Comparison of ENCODE assay signal across 11 mouse cellular contexts in the genomic region with DNA sequence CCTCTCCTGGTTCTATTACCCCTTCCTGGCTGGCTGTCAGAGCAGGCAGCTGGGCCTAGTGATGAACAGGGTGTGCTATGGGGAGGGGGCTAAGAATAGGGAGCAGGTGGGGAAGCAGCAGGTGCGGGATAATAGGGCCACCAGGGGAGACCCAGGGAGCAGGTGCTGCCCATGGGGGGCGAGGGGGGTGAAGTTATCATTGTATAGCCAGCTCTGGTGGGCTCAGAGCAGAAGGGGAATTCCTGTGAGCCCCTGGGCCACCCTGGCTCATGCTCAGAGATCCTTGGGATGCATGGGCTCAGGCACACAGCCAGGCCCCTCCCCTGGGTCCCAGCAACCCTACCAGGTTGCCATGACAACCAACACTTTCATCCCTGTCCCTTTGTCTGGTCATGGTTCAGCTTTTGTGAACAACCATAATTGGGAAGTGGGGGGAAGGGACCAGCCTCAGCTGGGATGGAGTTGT. TPM values are rescaled to one million over a fixed set of nuclear protein-coding genes. Genes with fewer than 3 reads are reported as not detected.
A peak's percentile ranks its signal among the peaks of the same experiment; 100 is the strongest.
DNase-seq lines count a peak whose midpoint lies in the region; ATAC-seq and TF ChIP-seq lines count a peak whose summit lies in the region.
"Had no signal": no experiment of that assay in that cellular context is flagged by ENCODE, and none has a peak within 500 bp of the region (broad histone marks: within the 10 kb centered on the region; RNA-seq: fewer than 3 reads in every experiment).

No protein-coding gene starts in this region.

- peak; percentile 90 for ATAC-seq in forebrain, embryonic 16.5 days
- ATAC-seq in midbrain, embryonic 16.5 days = peak; percentile 93
- ATAC-seq: liver, embryonic 12.5 days; Patski had no signal

- no peak overlapping the region for H3K9ac ChIP-seq in forebrain, embryonic 16.5 days (replicated peaks; ENCODE audit: low read depth, low read length)
- H3K9ac ChIP-seq in midbrain, embryonic 16.5 days (ENCODE audit: low read depth, low read length) = peak overlapping the region; percentile 5; the same call in 1 of the 2 replicates
- H3K9ac ChIP-seq: liver, embryonic 12.5 days had no signal

- no peaks in the 10 kb centered on the region for H3K9me3 ChIP-seq in forebrain, embryonic 16.5 days (ENCODE audit: control insufficient read depth, low read length)
- H3K9me3 ChIP-seq in midbrain, embryonic 16.5 days (replicated peaks; ENCODE audit: control insufficient read depth, low read length, poor library complexity, severe bottlenecking) = no peaks in the 10 kb centered on the region
- H3K9me3 ChIP-seq: liver, embryonic 12.5 days had no signal

- H3K4me2 ChIP-seq in forebrain, embryonic 16.5 days (ENCODE audit: low read length) = no peak overlapping the region
- H3K4me2 ChIP-seq in midbrain, embryonic 16.5 days (ENCODE audit: low read length) = no peak overlapping the region; the same call in 1 of the 2 replicates
- H3K4me2 ChIP-seq: liver, embryonic 12.5 days had no signal

- H3K36me3 ChIP-seq in forebrain, embryonic 16.5 days (ENCODE audit: control insufficient read depth, insufficient read depth) = no peaks in the 10 kb centered on the region
- H3K36me3 ChIP-seq in midbrain, embryonic 16.5 days (ENCODE audit: control insufficient read depth, insufficient read depth, low read length) = no peaks in the 10 kb centered on the region
- H3K36me3 ChIP-seq: liver, embryonic 12.5 days had no signal

- 23% methylated on average over 2 of the region's 2 CpGs for WGBS in cerebellum, adult 2 months
- WGBS in forebrain, embryonic 16.5 days = 0% methylated on average over 2 of the region's 2 CpGs
- 0% methylated on average over 2 of the region's 2 CpGs for WGBS in midbrain, embryonic 16.5 days
- 76% methylated on average over 2 of the region's 2 CpGs for WGBS in lung, adult 2 months

- TF ChIP-seq CTCF in cerebellum, adult 2 months (IDR thresholded peaks at IDR 0.05; ENCODE audit: borderline replicate concordance, insufficient read depth, low read depth, low read length) = no peak
- TF ChIP-seq CTCF in lung, adult 2 months (IDR thresholded peaks at IDR 0.05; ENCODE audit: insufficient read depth, low read length) = no peak

- no peaks in the 10 kb centered on the region; the same call in 1 of the 2 replicates for H3K4me1 ChIP-seq in cerebellum, adult 2 months (ENCODE audit: control insufficient read depth, insufficient read depth, low read length)
- H3K4me1 ChIP-seq in forebrain, embryonic 16.5 days (replicated peaks; ENCODE audit: control insufficient read depth, insufficient read depth, low read length) = peaks cover 17% of the 10 kb centered on the region
- peaks cover 19% of the 10 kb centered on the region for H3K4me1 ChIP-seq in midbrain, embryonic 16.5 days (ENCODE audit: control insufficient read depth, insufficient read depth, low read length)
- no peaks in the 10 kb centered on the region for H3K4me1 ChIP-seq in lung, adult 2 months (ENCODE audit: control insufficient read depth, insufficient read depth, low read length)
- H3K4me1 ChIP-seq: liver, embryonic 12.5 days had no signal

- DNase-seq in cerebellum, postnatal 10 days = peak; percentile 59 to 76
- no peak for DNase-seq in cerebellum, adult 2 months
- DNase-seq in embryo, embryonic 10 days (ENCODE audit: low spot score) = peak; percentile 93
- no peak for DNase-seq in urinary bladder, postnatal 36 days (ENCODE audit: low spot score in 2 of 2)
- DNase-seq in cerebellum, postnatal 25 days = no peak
- DNase-seq in lung, adult 2 months = no peak
- DNase-seq: heart, postnatal 36 days had no signal

- no peak overlapping the region for H3K4me3 ChIP-seq in cerebellum, adult 2 months (replicated peaks; ENCODE audit: insufficient read depth, low read depth, low read length)
- H3K4me3 ChIP-seq in forebrain, embryonic 16.5 days (replicated peaks; ENCODE audit: low read length) = no peak overlapping the region
- no peak overlapping the region for H3K4me3 ChIP-seq in midbrain, embryonic 16.5 days (ENCODE audit: low read depth, low read length)
- no peak overlapping the region for H3K4me3 ChIP-seq in lung, adult 2 months (replicated peaks; ENCODE audit: extremely low read depth, low read depth, low read length)
- H3K4me3 ChIP-seq: liver, embryonic 12.5 days had no signal

- no peak overlapping the region for H3K27ac ChIP-seq in cerebellum, adult 2 months (ENCODE audit: insufficient read depth, low read length)
- H3K27ac ChIP-seq in forebrain, embryonic 16.5 days (ENCODE audit: low read length) = peak overlapping the region; percentile 80
- peak overlapping the region; percentile 87 for H3K27ac ChIP-seq in midbrain, embryonic 16.5 days (ENCODE audit: low read length)
- H3K27ac ChIP-seq: liver, embryonic 12.5 days had no signal

- no peaks in the 10 kb centered on the region for H3K27me3 ChIP-seq in cerebellum, adult 2 months (ENCODE audit: control insufficient read depth, insufficient read depth, low read length)
- no peaks in the 10 kb centered on the region for H3K27me3 ChIP-seq in forebrain, embryonic 16.5 days (replicated peaks; ENCODE audit: control insufficient read depth, insufficient read depth, low read length)
- H3K27me3 ChIP-seq in midbrain, embryonic 16.5 days (ENCODE audit: control insufficient read depth, insufficient read depth, low read depth, low read length) = no peaks in the 10 kb centered on the region
- H3K27me3 ChIP-seq: liver, embryonic 12.5 days; Patski had no signal

- no peak for TF ChIP-seq POLR2A in cerebellum, adult 2 months (IDR thresholded peaks at IDR 0.05; ENCODE audit: borderline replicate concordance, insufficient read depth, low read length)
- no peak for TF ChIP-seq POLR2A in lung, adult 2 months (IDR thresholded peaks at IDR 0.05; ENCODE audit: borderline replicate concordance, extremely low read depth, low read depth, low read length)

RNA-seq across cellular contexts. Expression of a gene that starts 30.2 kb away (rescaled TPM):
- 0.30 and 1.1 TPM in 2 replicates for polyA plus RNA-seq in cerebellum, adult 2 months (2012; rRNA removed)
- 0.70 and 1.1 TPM in 2 replicates for polyA plus RNA-seq in forebrain, embryonic 16.5 days (2015; fragmentation: Nextera tagmentation; extraction: Ambion mirVana)
- 1.8 and 2.2 TPM in 2 replicates for polyA plus RNA-seq in midbrain, embryonic 16.5 days (2015; fragmentation: Nextera tagmentation; extraction: Ambion mirVana)
- 0.32 and 0.56 TPM in 2 replicates for polyA plus RNA-seq in lung, adult 2 months (2012; rRNA removed)

RNA-seq across cellular contexts. Expression of a gene that starts 31.1 kb away (rescaled TPM):
- polyA plus RNA-seq in cerebellum, adult 2 months (2012; rRNA removed) = 1.7 and 2.2 TPM in 2 replicates
- 2.2 and 3.0 TPM in 2 replicates for polyA plus RNA-seq in forebrain, embryonic 16.5 days (2015; fragmentation: Nextera tagmentation; extraction: Ambion mirVana)
- polyA plus RNA-seq in midbrain, embryonic 16.5 days (2015; fragmentation: Nextera tagmentation; extraction: Ambion mirVana) = 3.5 and 3.9 TPM in 2 replicates
- 1.7 and 2.6 TPM in 2 replicates for polyA plus RNA-seq in lung, adult 2 months (2012; rRNA removed)

RNA-seq across cellular contexts. Expression of a gene that starts 43.9 kb away (rescaled TPM):
- 137 and 140 TPM in 2 replicates for polyA plus RNA-seq in cerebellum, adult 2 months (2012; rRNA removed)
- polyA plus RNA-seq in forebrain, embryonic 16.5 days (2015; fragmentation: Nextera tagmentation; extraction: Ambion mirVana) = 37.3 and 41.6 TPM in 2 replicates
- 35.5 and 35.9 TPM in 2 replicates for polyA plus RNA-seq in midbrain, embryonic 16.5 days (2015; fragmentation: Nextera tagmentation; extraction: Ambion mirVana)
- polyA plus RNA-seq in lung, adult 2 months (2012; rRNA removed) = 47.3 and 49.1 TPM in 2 replicates

Comparison
In these comparisons a context has a peak if more than half of its experiments do, and no peak if none do; other contexts are left out.
1. DNase-seq: peak in cerebellum, postnatal 10 days (2 of 2) and embryo, embryonic 10 days (single experiment); none in cerebellum, adult 2 months (0 of 2), urinary bladder, postnatal 36 days (0 of 2), cerebellum, postnatal 25 days (0 of 2) and lung, adult 2 months (single experiment).